Mouse (Mus musculus): Measurements from ENCODE around the gene Il16. TPM values are rescaled to one million over a fixed set of nuclear protein-coding genes. Genes with fewer than 3 reads are reported as not detected.

Il16 gene
- polyA plus RNA-seq, 1 experiment from 2014 or later = 4.5 TPM

DNA sequence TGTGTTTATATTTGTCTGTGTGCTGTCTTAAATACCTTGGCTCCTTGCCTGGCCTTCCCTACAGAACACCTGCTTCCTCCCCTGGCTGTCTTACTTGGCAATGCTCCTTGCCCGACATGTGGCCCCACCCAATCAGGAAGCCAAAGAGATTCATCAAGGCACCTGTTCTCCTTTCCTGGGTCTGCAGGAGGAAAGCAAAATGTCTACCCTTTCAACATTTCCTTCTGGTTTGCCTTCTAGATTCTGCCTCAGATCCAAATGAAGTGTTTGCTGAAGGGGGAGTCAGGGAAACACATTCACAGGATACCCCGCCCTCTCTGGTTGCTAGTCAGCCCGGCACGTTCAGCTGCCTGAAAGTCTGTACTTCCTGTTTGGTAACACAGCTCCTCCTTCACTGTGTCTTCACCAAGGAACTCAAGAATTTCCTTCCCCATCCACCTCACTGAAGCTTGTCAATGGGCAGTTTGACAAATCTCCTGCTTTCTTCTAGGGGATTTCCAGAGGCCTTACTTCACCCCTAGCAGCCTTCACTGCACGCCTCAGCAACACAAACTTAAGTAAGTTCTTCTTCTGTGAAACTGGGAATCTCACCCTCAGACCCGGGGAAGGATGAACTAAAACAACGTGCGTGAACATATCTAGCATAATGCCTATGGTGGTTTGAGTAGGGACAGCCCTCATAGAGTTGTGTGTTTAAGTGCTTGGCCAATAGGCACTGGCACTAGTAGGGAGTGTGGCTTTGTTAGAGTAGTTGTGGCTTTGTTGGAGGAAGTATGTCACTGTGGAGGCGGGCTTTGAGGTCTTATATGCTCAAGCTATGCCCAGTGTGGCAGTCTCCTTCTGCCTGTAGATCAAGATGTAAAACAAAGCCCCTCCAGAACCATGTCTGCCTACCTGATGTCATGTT lies 86.1 kb downstream of the Il16 start:
- Histone ChIP-seq H3K9ac (ENCODE audit: low read length) (no peak overlapping the region), H3K36me3 (ENCODE audit: control insufficient read depth, insufficient read depth, low read length) (peaks cover 4% of the 10 kb centered on the region; the same call in 1 of the 2 replicates), H3K9me3 (ENCODE audit: control insufficient read depth, low read length) (no peaks in the 10 kb centered on the region), H3K4me1 (replicated peaks; ENCODE audit: control insufficient read depth, insufficient read depth, low read length) (no peaks in the 10 kb centered on the region; the same call in 1 of the 2 replicates), H3K4me2 (ENCODE audit: low read depth, low read length) (no peak overlapping the region), H3K4me3 (ENCODE audit: low read length) (no peak overlapping the region), H3K27me3 (ENCODE audit: control insufficient read depth, insufficient read depth, low read depth, low read length) (no peaks in the 10 kb centered on the region), H3K27ac (ENCODE audit: low read length) (peak overlapping the region; percentile 74)
- peak; percentile 67 for ATAC-seq (ENCODE audit: low read depth)
- WGBS = 54% methylated on average over 9 of the region's 9 CpGs

DNA sequence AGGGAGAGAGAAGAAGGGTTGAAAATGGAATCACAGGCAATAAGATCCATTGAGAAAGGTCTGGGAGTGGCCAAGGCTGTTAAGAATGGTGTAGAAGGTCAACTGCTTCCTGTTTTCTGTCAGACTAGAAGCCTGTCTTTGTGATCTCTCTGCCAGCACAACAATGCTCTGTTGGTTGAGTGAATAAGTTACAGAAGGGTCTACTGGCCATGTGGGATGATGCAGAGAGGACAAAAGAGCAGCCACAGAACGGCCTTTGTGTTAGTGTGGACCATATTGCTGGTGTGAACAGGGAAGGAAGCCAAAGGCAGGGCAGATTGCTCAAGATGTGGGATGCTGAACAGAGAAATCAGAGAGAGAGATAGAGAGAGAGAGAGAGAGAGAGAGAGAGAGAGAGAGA lies 86.8 kb downstream of the Il16 start:
- Histone ChIP-seq H3K36me3 (ENCODE audit: control insufficient read depth, insufficient read depth, low read length) (peaks cover 4% of the 10 kb centered on the region; the same call in 1 of the 2 replicates), H3K9me3 (ENCODE audit: control insufficient read depth, low read length) (no peaks in the 10 kb centered on the region), H3K4me3 (ENCODE audit: low read length) (no peak overlapping the region), H3K27ac (ENCODE audit: low read length) (peak overlapping the region; percentile 55), H3K27me3 (ENCODE audit: control insufficient read depth, insufficient read depth, low read depth, low read length) (no peaks in the 10 kb centered on the region), H3K4me2 (ENCODE audit: low read depth, low read length) (no peak overlapping the region), H3K9ac (ENCODE audit: low read length) (no peak overlapping the region), H3K4me1 (replicated peaks; ENCODE audit: control insufficient read depth, insufficient read depth, low read length) (no peaks in the 10 kb centered on the region; the same call in 1 of the 2 replicates)
- WGBS = 66% methylated on average over 1 of the region's 1 CpGs
- ATAC-seq (ENCODE audit: low read depth) = peak; percentile 37; the same call in 1 of the 2 replicates

DNA sequence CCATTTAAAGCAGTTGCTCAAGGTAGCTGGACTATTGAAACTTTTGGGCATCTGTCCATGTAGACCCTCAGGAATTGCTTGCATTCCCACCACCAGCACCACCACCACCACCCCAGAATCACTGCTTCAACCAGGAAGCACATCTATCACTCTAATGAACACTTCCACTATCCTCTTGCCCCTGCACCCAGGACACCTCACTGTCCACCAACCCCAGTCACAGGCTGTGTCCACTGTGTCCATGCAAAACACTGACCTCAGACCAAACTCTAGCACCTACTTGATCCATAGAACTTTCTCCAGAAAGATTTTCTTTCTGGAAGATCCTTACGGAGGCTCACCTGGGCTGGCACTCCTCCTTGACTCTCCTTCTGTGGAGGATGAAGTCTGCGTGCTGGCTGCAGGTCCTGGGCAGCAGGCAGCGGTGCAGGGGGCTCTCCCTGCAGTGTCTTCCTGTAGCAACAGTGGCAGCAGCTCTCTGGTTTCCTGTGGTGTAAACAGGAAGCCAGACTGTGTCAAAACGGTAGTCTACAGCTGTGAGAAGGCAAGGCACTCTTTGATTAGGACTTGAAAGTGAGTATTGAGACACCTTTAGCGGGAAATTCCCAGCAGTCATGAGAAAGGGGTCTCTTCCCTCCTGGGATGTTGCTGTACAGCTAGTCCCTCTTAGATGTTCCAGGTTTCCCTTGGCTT lies 90.4 kb downstream of the Il16 start:
- peak overlapping the region; percentile 9 for H3K4me3 ChIP-seq (ENCODE audit: low read length)
- no peaks in the 10 kb centered on the region; the same call in 1 of the 2 replicates for H3K4me1 ChIP-seq (replicated peaks; ENCODE audit: control insufficient read depth, insufficient read depth, low read length)
- H3K27ac ChIP-seq (ENCODE audit: low read length) = no peak overlapping the region
- H3K36me3 ChIP-seq (ENCODE audit: control insufficient read depth, insufficient read depth, low read length) = peaks cover under 1% of the 10 kb centered on the region; the same call in 1 of the 2 replicates
- no peaks in the 10 kb centered on the region for H3K27me3 ChIP-seq (ENCODE audit: control insufficient read depth, insufficient read depth, low read depth, low read length)
- H3K4me2 ChIP-seq (ENCODE audit: low read depth, low read length) = 0 out of 2 replicates have a peak overlapping the region, but pooled peaks have one; percentile 10
- H3K9me3 ChIP-seq (ENCODE audit: control insufficient read depth, low read length) = no peaks in the 10 kb centered on the region
- peak; percentile 69 for ATAC-seq (ENCODE audit: low read depth)
- H3K9ac ChIP-seq (ENCODE audit: low read length) = no peak overlapping the region
- WGBS = 43% methylated on average over 5 of the region's 5 CpGs

DNA sequence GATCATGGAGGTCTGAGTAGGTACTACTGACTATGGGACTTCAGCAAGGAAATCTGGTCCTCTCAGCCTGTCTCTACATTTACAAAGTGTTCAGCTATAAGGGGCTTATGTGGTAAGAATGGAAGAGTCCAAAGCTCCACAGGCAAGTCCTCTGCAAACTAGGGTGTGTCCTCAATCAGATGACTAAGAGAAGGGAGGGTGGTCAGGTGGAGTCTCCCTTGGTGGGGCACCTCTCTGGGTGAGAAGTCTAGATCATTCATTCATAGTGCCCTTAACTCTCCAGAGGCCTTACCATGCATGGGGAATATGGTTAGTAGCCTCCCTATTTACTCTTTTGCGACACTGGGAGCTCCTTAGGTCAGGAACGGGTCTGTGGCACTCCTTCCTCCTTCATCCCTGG lies 91.3 kb downstream of the Il16 start:
- no peak for ATAC-seq (ENCODE audit: low read depth)
- WGBS = 67% methylated on average over 2 of the region's 2 CpGs
- Histone ChIP-seq H3K9ac (ENCODE audit: low read length) (no peak overlapping the region), H3K4me3 (ENCODE audit: low read length) (no peak overlapping the region), H3K9me3 (ENCODE audit: control insufficient read depth, low read length) (no peaks in the 10 kb centered on the region), H3K4me1 (replicated peaks; ENCODE audit: control insufficient read depth, insufficient read depth, low read length) (no peaks in the 10 kb centered on the region; the same call in 1 of the 2 replicates), H3K27ac (ENCODE audit: low read length) (no peak overlapping the region), H3K4me2 (ENCODE audit: low read depth, low read length) (no peak overlapping the region), H3K27me3 (ENCODE audit: control insufficient read depth, insufficient read depth, low read depth, low read length) (no peaks in the 10 kb centered on the region), H3K36me3 (ENCODE audit: control insufficient read depth, insufficient read depth, low read length) (no peaks in the 10 kb centered on the region)

DNA sequence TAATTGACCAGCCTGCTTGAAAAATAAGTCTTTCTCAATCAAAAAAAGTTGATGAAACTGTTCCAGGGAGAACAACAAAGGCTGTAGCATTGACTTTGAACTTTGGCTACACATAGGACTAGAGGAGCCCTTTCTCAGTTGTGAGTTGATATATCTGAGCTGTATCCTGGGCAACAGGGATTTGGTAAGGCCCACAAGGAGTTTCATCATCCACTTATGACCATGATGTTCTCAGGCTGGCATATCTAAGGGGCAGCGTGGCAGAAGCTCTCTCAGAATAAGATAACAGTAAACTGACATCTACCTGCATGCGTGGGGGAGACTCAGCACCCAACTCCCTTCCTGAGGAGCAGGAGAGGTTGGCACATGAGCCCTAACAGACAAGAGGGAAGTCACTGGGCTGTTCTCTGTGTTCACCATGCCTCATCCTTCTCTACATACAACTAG lies 91.9 kb downstream of the Il16 start:
- WGBS = 78% methylated on average over 2 of the region's 2 CpGs
- no peak overlapping the region for H3K4me3 ChIP-seq (ENCODE audit: low read length)
- no peak for ATAC-seq (ENCODE audit: low read depth)
- H3K4me2 ChIP-seq (ENCODE audit: low read depth, low read length) = no peak overlapping the region
- H3K36me3 ChIP-seq (ENCODE audit: control insufficient read depth, insufficient read depth, low read length) = no peaks in the 10 kb centered on the region
- H3K9me3 ChIP-seq (ENCODE audit: control insufficient read depth, low read length) = no peaks in the 10 kb centered on the region
- no peaks in the 10 kb centered on the region for H3K27me3 ChIP-seq (ENCODE audit: control insufficient read depth, insufficient read depth, low read depth, low read length)
- H3K4me1 ChIP-seq (replicated peaks; ENCODE audit: control insufficient read depth, insufficient read depth, low read length) = no peaks in the 10 kb centered on the region
- no peak overlapping the region for H3K9ac ChIP-seq (ENCODE audit: low read length)
- no peak overlapping the region for H3K27ac ChIP-seq (ENCODE audit: low read length)

DNA sequence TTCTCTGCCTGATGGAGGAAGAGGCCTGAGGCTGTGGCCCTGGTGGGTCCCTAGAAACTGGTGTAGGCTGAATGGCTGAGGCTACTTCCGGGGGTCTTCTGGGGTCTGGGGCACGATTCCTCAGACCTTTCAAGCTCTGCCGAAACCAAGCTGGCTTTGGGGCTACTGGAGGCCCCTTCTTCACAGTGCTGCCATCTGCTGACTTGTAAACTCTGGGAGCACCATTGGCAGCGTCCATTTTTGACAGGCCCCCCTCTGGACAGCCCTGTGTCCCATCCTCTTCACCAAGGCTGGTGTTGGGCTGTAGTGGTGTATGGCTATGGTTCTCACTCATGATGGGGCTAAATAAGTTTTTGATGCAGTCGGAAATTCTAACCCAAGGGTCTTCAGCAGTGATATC lies 93.0 kb downstream of the Il16 start:
- ATAC-seq (ENCODE audit: low read depth) = no peak
- no peaks in the 10 kb centered on the region for H3K27me3 ChIP-seq (ENCODE audit: control insufficient read depth, insufficient read depth, low read depth, low read length)
- 79% methylated on average over 5 of the region's 5 CpGs for WGBS

DNA sequence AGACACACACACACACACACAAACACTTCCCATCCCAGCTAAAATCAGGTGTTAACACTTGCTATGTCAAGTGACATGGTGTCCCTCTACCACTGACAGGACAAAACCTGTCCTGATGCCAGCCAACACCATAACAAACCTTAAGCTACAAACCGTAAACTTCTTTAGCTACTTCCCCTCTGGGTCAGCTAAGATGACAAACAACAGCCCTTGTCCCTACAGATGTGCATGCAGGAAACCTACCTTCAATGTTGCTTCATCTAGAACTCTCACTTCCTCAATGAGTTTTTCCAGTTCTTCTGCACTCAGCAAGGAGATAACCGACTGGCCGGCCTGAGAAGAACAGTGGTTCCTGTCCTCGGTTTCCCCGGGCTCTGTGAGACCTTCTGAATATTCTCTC lies 94.9 kb downstream of the Il16 start:
- H3K9me3 ChIP-seq (ENCODE audit: control insufficient read depth, low read length) = no peaks in the 10 kb centered on the region
- H3K4me3 ChIP-seq (ENCODE audit: low read length) = no peak overlapping the region
- H3K9ac ChIP-seq (ENCODE audit: low read length) = no peak overlapping the region
- no peaks in the 10 kb centered on the region for H3K4me1 ChIP-seq (replicated peaks; ENCODE audit: control insufficient read depth, insufficient read depth, low read length)
- no peak for ATAC-seq (ENCODE audit: low read depth)
- no peak overlapping the region for H3K4me2 ChIP-seq (ENCODE audit: low read depth, low read length)
- no peak overlapping the region for H3K27ac ChIP-seq (ENCODE audit: low read length)
- H3K27me3 ChIP-seq (ENCODE audit: control insufficient read depth, insufficient read depth, low read depth, low read length) = no peaks in the 10 kb centered on the region
- WGBS = 75% methylated on average over 5 of the region's 5 CpGs
- no peaks in the 10 kb centered on the region for H3K36me3 ChIP-seq (ENCODE audit: control insufficient read depth, insufficient read depth, low read length)

More for the DNA sequence above, 93.0 kb downstream of the Il16 start:
- no peak overlapping the region for H3K4me2 ChIP-seq (ENCODE audit: low read depth, low read length)
- H3K36me3 ChIP-seq (ENCODE audit: control insufficient read depth, insufficient read depth, low read length) = no peaks in the 10 kb centered on the region
- no peak overlapping the region for H3K4me3 ChIP-seq (ENCODE audit: low read length)
- no peaks in the 10 kb centered on the region for H3K9me3 ChIP-seq (ENCODE audit: control insufficient read depth, low read length)
- H3K9ac ChIP-seq (ENCODE audit: low read length) = no peak overlapping the region
- no peaks in the 10 kb centered on the region for H3K4me1 ChIP-seq (replicated peaks; ENCODE audit: control insufficient read depth, insufficient read depth, low read length)
- H3K27ac ChIP-seq (ENCODE audit: low read length) = no peak overlapping the region

DNA sequence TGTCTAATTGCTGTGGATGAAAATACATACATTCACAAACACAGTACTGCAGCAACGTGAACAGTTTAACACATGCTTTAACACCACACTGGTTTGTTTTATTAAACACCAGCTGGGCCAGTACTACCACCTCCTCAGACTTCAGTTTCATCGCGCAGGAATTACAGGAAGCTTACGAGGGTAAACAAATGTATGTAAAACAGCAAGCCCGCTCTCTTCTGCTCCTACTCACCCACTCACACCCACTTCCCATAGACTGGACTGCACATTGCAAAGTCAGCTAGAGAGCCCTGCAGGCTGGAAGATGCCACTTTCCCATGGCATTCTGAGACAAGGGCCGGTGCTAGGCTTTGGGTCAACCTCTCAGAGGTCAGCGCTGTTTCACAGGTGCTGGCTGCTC lies 96.7 kb downstream of the Il16 start:
- ATAC-seq (ENCODE audit: low read depth) = peak; percentile 26; the same call in 1 of the 2 replicates
- no peaks in the 10 kb centered on the region for H3K36me3 ChIP-seq (ENCODE audit: control insufficient read depth, insufficient read depth, low read length)
- no peaks in the 10 kb centered on the region for H3K27me3 ChIP-seq (ENCODE audit: control insufficient read depth, insufficient read depth, low read depth, low read length)
- H3K4me1 ChIP-seq (replicated peaks; ENCODE audit: control insufficient read depth, insufficient read depth, low read length) = no peaks in the 10 kb centered on the region
- no peak overlapping the region for H3K27ac ChIP-seq (ENCODE audit: low read length)
- no peak overlapping the region for H3K4me3 ChIP-seq (ENCODE audit: low read length)
- H3K9me3 ChIP-seq (ENCODE audit: control insufficient read depth, low read length) = no peaks in the 10 kb centered on the region
- WGBS = 50% methylated on average over 7 of the region's 7 CpGs
- no peak overlapping the region for H3K4me2 ChIP-seq (ENCODE audit: low read depth, low read length)
- no peak overlapping the region for H3K9ac ChIP-seq (ENCODE audit: low read length)

DNA sequence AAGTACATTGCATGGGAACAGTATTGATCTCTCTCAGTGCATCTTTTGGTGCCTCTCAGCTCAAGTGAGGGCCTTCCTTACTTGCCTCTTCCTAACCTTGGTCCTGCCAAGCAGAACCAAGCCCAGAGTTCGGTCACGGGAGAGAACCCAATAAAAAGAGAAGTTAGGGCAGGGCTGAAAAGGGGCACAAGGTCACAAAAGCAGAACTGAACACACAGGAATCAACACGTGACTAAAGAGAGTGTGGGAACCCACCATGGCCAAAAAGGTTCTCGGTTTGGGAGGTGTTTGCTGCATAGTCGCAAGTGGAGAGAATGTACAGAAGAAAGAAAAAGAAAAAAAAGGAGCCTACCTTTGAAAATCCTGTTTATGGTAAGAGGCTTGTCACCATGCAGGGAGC lies 100.0 kb downstream of the Il16 start:
- Histone ChIP-seq H3K4me1 (replicated peaks; ENCODE audit: control insufficient read depth, insufficient read depth, low read length) (peaks cover 2% of the 10 kb centered on the region; the same call in 1 of the 2 replicates), H3K4me2 (ENCODE audit: low read depth, low read length) (no peak overlapping the region), H3K27ac (ENCODE audit: low read length) (no peak overlapping the region), H3K27me3 (ENCODE audit: control insufficient read depth, insufficient read depth, low read depth, low read length) (no peaks in the 10 kb centered on the region), H3K4me3 (ENCODE audit: low read length) (no peak overlapping the region), H3K9me3 (ENCODE audit: control insufficient read depth, low read length) (no peaks in the 10 kb centered on the region), H3K36me3 (ENCODE audit: control insufficient read depth, insufficient read depth, low read length) (peaks cover 3% of the 10 kb centered on the region; the same call in 1 of the 2 replicates), H3K9ac (ENCODE audit: low read length) (no peak overlapping the region)
- WGBS = 80% methylated on average over 5 of the region's 5 CpGs
- no peak for ATAC-seq (ENCODE audit: low read depth)

Measured in lung, embryonic 16.5 days (tissue).